Mouse (Mus musculus) lung, postnatal 0 days (tissue): Measurements from ENCODE around the gene Hibadh.

Experiments used
- CTCF ChIP-seq: IDR thresholded peaks from 2 replicates; pipeline ENCODE4 v1.5.1; 2016; ENCODE audit warnings: antibody characterized with exemption, mild to moderate bottlenecking
- EP300 ChIP-seq: IDR thresholded peaks from 2 replicates; pipeline ENCODE4 v1.6.1; 2016; ENCODE audit warnings: antibody characterized with exemption, mild to moderate bottlenecking, control low read depth

DNA sequence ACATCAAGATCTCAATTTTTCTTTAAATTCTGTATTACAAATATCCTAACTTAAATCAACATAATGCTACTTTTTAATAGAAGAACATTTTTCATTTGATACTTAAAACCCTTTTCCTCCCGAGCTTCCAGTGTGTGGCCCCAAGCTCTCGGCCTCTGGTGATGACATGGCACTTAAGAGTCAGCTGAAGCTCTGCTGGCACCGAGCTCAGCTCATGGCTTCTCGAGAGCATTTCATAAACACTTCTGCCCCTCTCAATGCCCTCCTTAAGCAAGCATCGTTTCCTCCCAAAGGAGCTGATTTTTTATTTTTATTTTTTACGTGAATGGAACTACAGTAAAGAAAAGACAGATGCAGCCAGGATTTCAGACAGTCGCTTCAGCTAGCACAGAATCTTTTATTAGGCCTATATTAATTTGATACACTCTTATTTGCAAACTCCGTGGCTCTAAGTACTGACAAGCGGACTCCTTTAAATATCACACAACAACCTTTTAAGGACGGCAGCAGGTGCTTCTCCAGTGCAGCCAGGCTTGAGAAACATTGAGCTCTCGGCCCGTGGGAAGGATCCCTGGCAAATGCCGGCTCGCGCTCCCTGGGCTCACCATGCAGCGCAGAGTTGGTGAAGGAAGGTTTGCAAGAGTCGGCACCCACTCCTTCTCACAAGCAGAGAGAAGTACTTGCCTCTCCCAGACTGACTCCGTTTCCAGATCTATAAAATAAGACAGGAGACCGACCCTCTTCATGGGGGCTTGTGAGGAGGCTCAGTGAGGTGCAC is 108.6 kb downstream of the Hibadh start:
- TF ChIP-seq CTCF = no peak
- TF ChIP-seq EP300 = no peak
